Mouse (Mus musculus) midbrain, embryonic 13.5 days (tissue): ENCODE results near the gene Npc1l1. TPM values are rescaled to one million over a fixed set of nuclear protein-coding genes. Genes with fewer than 3 reads are reported as not detected.
"Not testable (repeated sequence)": the region's sequence is repeated elsewhere in the genome, so short reads cannot be mapped to it uniquely, and the experiment has no call there.

ENCODE experiments used
- ATAC-seq: fragments of 200-750 bp; cut with Nextera tagmentation; 2 replicates; pipeline ENCODE4 v1.8.0; 2017; ENCODE audit warnings: mild to moderate bottlenecking, moderate TSS enrichment, moderate library complexity
- H3K27ac ChIP-seq: fragments of 300-500 bp; sonication (generic); 2 replicates; pipeline ENCODE4 v1.5.1; 2015; ENCODE audit warnings: inconsistent platforms, mild to moderate bottlenecking, moderate library complexity
- H3K27me3 ChIP-seq: fragments of 300-500 bp; sonication (generic); 2 replicates; pipeline ENCODE4 v1.6.1; 2015; ENCODE audit warnings: mild to moderate bottlenecking, inconsistent platforms
- H3K36me3 ChIP-seq: fragments of 300-500 bp; sonication (generic); 2 replicates; pipeline ENCODE4 v1.6.1; 2015; ENCODE audit warnings: mild to moderate bottlenecking, inconsistent platforms
- H3K4me1 ChIP-seq: fragments of 300-500 bp; sonication (generic); replicated peaks from 2 replicates; pipeline ENCODE4 v1.6.1; 2015; ENCODE audit warnings: inconsistent platforms
- H3K4me2 ChIP-seq: fragments of 300-500 bp; sonication (generic); replicated peaks from 2 replicates; pipeline ENCODE4 v1.6.1; 2015; ENCODE audit warnings: moderate library complexity, mild to moderate bottlenecking, inconsistent platforms
- H3K4me3 ChIP-seq: fragments of 300-500 bp; sonication (generic); replicated peaks from 2 replicates; pipeline ENCODE4 v1.5.1; 2015; ENCODE audit warnings: mild to moderate bottlenecking, inconsistent platforms
- H3K9ac ChIP-seq: fragments of 300-500 bp; sonication (generic); replicated peaks from 2 replicates; pipeline ENCODE4 v1.6.1; 2015; ENCODE audit warnings: mild to moderate bottlenecking, inconsistent platforms
- H3K9me3 ChIP-seq: fragments of 300-500 bp; sonication (generic); 2 replicates; pipeline ENCODE4 v1.6.1; 2016; ENCODE audit warnings: mild to moderate bottlenecking, inconsistent platforms
- WGBS: fragments of 180-500 bp; shearing (Covaris S2); methylation state at CpG from one replicate; pipeline ENCODE4 v1.1.7; 2015; 5-methylcytosine and 5-hydroxymethylcytosine counted together
- polyA plus RNA-seq: library from polyadenylated mRNA; unstranded; fragments of >200 nt; fragmentation: Nextera tagmentation; extraction: Ambion mirVana; gene quantifications from 2 replicates; pipeline ENCODE4 v1.2.1, GENCODE M21; 2015

Npc1l1 gene
- polyA plus RNA-seq, result 0.05 TPM in 1 of 2 replicates, not detected in the other

- Histone ChIP-seq H3K4me1 (no peaks in the 10 kb centered on the region), H3K4me2 (no peak within 1 kb of the TSS), H3K36me3 (no peaks in the 10 kb centered on the region), H3K27me3 (no peaks in the 10 kb centered on the region), H3K27ac (no peak within 1 kb of the TSS), H3K9ac (no peak within 1 kb of the TSS), H3K4me3 (no peak within 1 kb of the TSS), H3K9me3 (peaks cover 5% of the 10 kb centered on the region)
- WGBS, result 86% methylated on average over 7 of the region's 7 CpGs
- ATAC-seq, result no peak
Observed at GRCm38 (mm10) chr11:6230012-6230411, at the start of gene Npc1l1. Npc1l1 (minus strand) TSS chr11:6230143.

GRCm38 (mm10) chr11:6276466-6276865 is 46.5 kb upstream of the Npc1l1 start:
- no peak for ATAC-seq
- Histone ChIP-seq H3K9ac (no peak overlapping the region), H3K4me3 (no peak overlapping the region), H3K4me2 (no peak overlapping the region), H3K27me3 (no peaks in the 10 kb centered on the region), H3K36me3 (peaks cover 14% of the 10 kb centered on the region), H3K27ac (no peak overlapping the region), H3K4me1 (peaks cover 32% of the 10 kb centered on the region), H3K9me3 (no peaks in the 10 kb centered on the region)
- WGBS, result 83% methylated on average over 3 of the region's 3 CpGs

- no peak; the same call in 1 of the 2 replicates for ATAC-seq
- 23% methylated on average over 7 of the region's 7 CpGs for WGBS
Observed at GRCm38 (mm10) chr11:6275094-6275484, 45.1 kb upstream of the Npc1l1 start.

GRCm38 (mm10) chr11:6274387-6275093 is 44.6 kb upstream of the Npc1l1 start, which contains the start of gene Tmed4:
Tmed4 (minus strand) TSS chr11:6274870.
- ATAC-seq, result peak; percentile 96
- peak within 1 kb of the TSS; percentile 98 for H3K4me3 ChIP-seq
- peak within 1 kb of the TSS; percentile 98 for H3K9ac ChIP-seq
- peaks cover 32% of the 10 kb centered on the region for H3K4me1 ChIP-seq
- H3K9me3 ChIP-seq, result no peaks in the 10 kb centered on the region
- under 1% methylated on average over 39 of the region's 39 CpGs for WGBS
- no peaks in the 10 kb centered on the region for H3K27me3 ChIP-seq
- peaks cover 30% of the 10 kb centered on the region for H3K36me3 ChIP-seq
- H3K27ac ChIP-seq, result peak within 1 kb of the TSS; percentile 92
- H3K4me2 ChIP-seq, result peak within 1 kb of the TSS; percentile 95

More at GRCm38 (mm10) chr11:6275094-6275484, 45.1 kb upstream of the Npc1l1 start:
- peak overlapping the region; percentile 98 for H3K4me3 ChIP-seq
- H3K27me3 ChIP-seq, result no peaks in the 10 kb centered on the region
- peak overlapping the region; percentile 92 for H3K27ac ChIP-seq
- H3K4me2 ChIP-seq, result peak overlapping the region; percentile 95
- peaks cover 32% of the 10 kb centered on the region for H3K4me1 ChIP-seq
- no peaks in the 10 kb centered on the region for H3K9me3 ChIP-seq
- peaks cover 27% of the 10 kb centered on the region for H3K36me3 ChIP-seq
- H3K9ac ChIP-seq, result peak overlapping the region; percentile 98

GRCm38 (mm10) chr11:6273607-6274006 is 43.7 kb upstream of the Npc1l1 start:
- H3K27me3 ChIP-seq, result no peaks in the 10 kb centered on the region
- 65% methylated on average over 11 of the region's 11 CpGs for WGBS
- peak overlapping the region; percentile 95 for H3K4me2 ChIP-seq
- H3K4me3 ChIP-seq, result peak overlapping the region; percentile 98
- peaks cover 33% of the 10 kb centered on the region for H3K4me1 ChIP-seq
- H3K27ac ChIP-seq, result no peak overlapping the region
- peak overlapping the region; percentile 98 for H3K9ac ChIP-seq
- peaks cover 34% of the 10 kb centered on the region for H3K36me3 ChIP-seq
- no peak for ATAC-seq
- H3K9me3 ChIP-seq, result no peaks in the 10 kb centered on the region

- Histone ChIP-seq H3K4me2 (peak within 1 kb of the TSS; percentile 89), H3K4me1 (peaks cover 26% of the 10 kb centered on the region), H3K27me3 (no peaks in the 10 kb centered on the region), H3K9ac (peak within 1 kb of the TSS; percentile 95), H3K36me3 (peaks cover 66% of the 10 kb centered on the region), H3K9me3 (no peaks in the 10 kb centered on the region), H3K27ac (peak within 1 kb of the TSS; percentile 95), H3K4me3 (peak within 1 kb of the TSS; percentile 95)
- WGBS, result 2% methylated on average over 50 of the region's 50 CpGs
- peak; percentile 98 for ATAC-seq
Observed at GRCm38 (mm10) chr11:6267320-6268254, 37.6 kb upstream of the Npc1l1 start, which contains the start of gene Ddx56. Ddx56 (minus strand) TSS chr11:6267772.

GRCm38 (mm10) chr11:6266621-6267020 is 36.7 kb upstream of the Npc1l1 start:
- Histone ChIP-seq H3K27ac (no peak overlapping the region), H3K9me3 (no peaks in the 10 kb centered on the region), H3K36me3 (peaks cover 68% of the 10 kb centered on the region), H3K4me3 (peak overlapping the region; percentile 95), H3K27me3 (no peaks in the 10 kb centered on the region), H3K4me2 (peak overlapping the region; percentile 89), H3K9ac (peak overlapping the region; percentile 95), H3K4me1 (peaks cover 16% of the 10 kb centered on the region)
- no peak for ATAC-seq
- WGBS, result 74% methylated on average over 9 of the region's 9 CpGs

- ATAC-seq, result peak; percentile 72
- Histone ChIP-seq H3K36me3 (peaks cover 89% of the 10 kb centered on the region), H3K4me3 (no peak overlapping the region), H3K27me3 (no peaks in the 10 kb centered on the region), H3K4me2 (no peak overlapping the region), H3K9me3 (no peaks in the 10 kb centered on the region), H3K9ac (no peak overlapping the region), H3K27ac (no peak overlapping the region), H3K4me1 (peaks cover 5% of the 10 kb centered on the region)
- WGBS, result 74% methylated on average over 10 of the region's 10 CpGs
Observed at GRCm38 (mm10) chr11:6261434-6262082, 31.6 kb upstream of the Npc1l1 start.

- no peak for ATAC-seq
- Histone ChIP-seq H3K9ac (no peak overlapping the region), H3K4me3 (no peak overlapping the region), H3K9me3 (no peaks in the 10 kb centered on the region), H3K27me3 (no peaks in the 10 kb centered on the region), H3K27ac (no peak overlapping the region), H3K4me1 (no peaks in the 10 kb centered on the region), H3K4me2 (no peak overlapping the region), H3K36me3 (peaks cover 72% of the 10 kb centered on the region)
- WGBS, result 96% methylated on average over 7 of the region's 7 CpGs
Observed at GRCm38 (mm10) chr11:6259413-6259812, 29.5 kb upstream of the Npc1l1 start.

GRCm38 (mm10) chr11:6256490-6257072 is 26.6 kb upstream of the Npc1l1 start:
- ATAC-seq, result peak; percentile 59

GRCm38 (mm10) chr11:6254602-6255001 is 24.7 kb upstream of the Npc1l1 start:
- 100% methylated on average over 2 of the region's 2 CpGs for WGBS
- not testable (repeated sequence) for H3K4me3 ChIP-seq, H3K27me3 ChIP-seq, H3K27ac ChIP-seq, H3K4me1 ChIP-seq, H3K4me2 ChIP-seq, ATAC-seq, H3K9me3 ChIP-seq, H3K9ac ChIP-seq
- H3K36me3 ChIP-seq, result peaks cover 24% of the 10 kb centered on the region

More at GRCm38 (mm10) chr11:6256490-6257072, 26.6 kb upstream of the Npc1l1 start:
- WGBS, result 78% methylated on average over 6 of the region's 6 CpGs
- Histone ChIP-seq H3K27me3 (no peaks in the 10 kb centered on the region), H3K9me3 (no peaks in the 10 kb centered on the region), H3K9ac (no peak overlapping the region), H3K4me2 (no peak overlapping the region), H3K36me3 (peaks cover 44% of the 10 kb centered on the region), H3K4me3 (no peak overlapping the region), H3K27ac (no peak overlapping the region), H3K4me1 (no peaks in the 10 kb centered on the region)
